Mouse (Mus musculus): ENCODE measurements around the gene Fggy.

GRCm38 (mm10) chr4:95845981-95846617 lies 288.8 kb downstream of the Fggy start:
- no peak for TF ChIP-seq CTCF (IDR thresholded peaks at IDR 0.05; ENCODE audit: control insufficient read depth, insufficient read depth, insufficient replicate concordance, low read depth, low read length)
- TF ChIP-seq POLR2A (IDR thresholded peaks at IDR 0.05; ENCODE audit: control insufficient read depth, low read depth, low read length): no peak
